Mouse (Mus musculus): ENCODE data around the gene Tmcc3.

GRCm38 (mm10) chr10:94550649-94551048 lies 238.9 kb downstream of the Tmcc3 start:
- TF ChIP-seq CTCF (IDR thresholded peaks at IDR 0.05) = no peak
- no peak for TF ChIP-seq POLR2A (IDR thresholded peaks at IDR 0.05; ENCODE audit: insufficient read depth, low read depth, low read length)
